Mouse (Mus musculus): Measurements from ENCODE around the gene Kmt2a.

Gene Kmt2a

DNA sequence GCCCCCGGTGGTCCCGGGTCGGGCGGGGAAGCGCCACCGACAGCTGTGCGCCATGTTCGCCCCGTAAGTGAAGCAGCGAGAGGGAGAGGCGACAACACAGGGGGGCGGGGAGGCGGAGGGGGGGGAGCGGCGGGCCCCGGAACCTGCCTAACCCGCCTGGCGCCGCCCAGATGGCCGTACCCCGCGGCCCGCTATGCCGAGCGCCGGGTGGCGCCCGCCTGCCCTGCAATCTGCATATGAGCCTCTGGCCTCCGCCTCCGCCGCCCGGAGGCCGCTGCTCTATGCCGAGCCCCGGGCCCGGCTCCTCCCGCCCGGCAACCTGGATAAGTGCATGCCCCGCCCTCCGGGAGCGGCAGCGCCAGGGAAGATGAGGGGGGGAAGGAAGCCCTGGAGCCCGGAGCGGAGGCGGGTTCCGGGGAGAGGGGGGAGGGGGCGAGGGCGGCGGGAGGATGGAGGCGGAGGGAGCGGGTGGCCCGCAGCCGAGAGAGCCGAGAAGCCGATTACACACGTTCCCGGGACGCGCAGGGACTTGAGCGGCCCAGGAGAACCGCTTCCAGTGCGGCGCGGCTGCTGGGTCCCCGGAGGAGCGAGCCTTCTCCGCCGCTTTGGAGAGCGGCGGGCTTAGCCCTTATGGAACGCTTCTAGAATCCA lies at the start of gene Kmt2a:
Gene Kmt2a, minus strand, starts transcription at position 76 of the 651 bp plus-strand sequence.
- peak; percentile 97 for DNase-seq (ENCODE audit: low read depth, low spot score)

DNA sequence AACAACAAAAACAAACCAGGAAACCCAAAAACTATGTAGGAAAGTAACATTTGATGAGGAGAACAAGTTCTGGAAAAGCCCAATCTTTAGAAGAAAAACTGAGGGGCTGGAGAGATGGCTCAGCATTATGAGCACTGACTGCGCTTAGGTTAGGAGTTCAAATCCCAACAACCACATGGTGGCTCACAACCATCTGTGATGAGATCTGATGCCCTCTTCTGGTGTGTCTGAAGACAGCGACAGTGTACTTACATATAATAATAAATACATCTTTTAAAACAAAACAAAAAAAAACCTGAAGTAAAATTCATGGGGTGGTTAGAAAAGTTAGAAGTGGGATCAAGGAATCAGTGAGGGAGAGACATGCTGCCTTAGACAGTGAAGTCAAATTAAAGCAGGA lies 40.4 kb upstream of the Kmt2a start:
- DNase-seq (ENCODE audit: low read depth, low spot score), result no peak

DNA sequence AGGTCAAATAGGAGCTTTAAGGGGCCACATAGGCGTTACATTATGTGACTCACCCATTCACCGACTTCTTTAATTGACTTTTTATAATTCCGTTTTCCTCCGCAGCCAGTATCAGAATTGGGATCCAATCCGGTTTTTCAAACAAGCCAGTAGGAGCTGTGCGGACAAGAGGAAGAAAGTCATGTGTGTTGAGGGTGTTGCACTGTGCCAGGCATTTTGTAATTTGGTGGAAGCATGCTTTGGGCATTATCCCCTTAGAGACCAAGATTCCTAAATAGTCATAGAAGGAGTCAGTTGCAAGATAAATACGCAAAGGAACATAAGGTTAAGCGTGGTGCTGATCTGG lies 40.0 kb upstream of the Kmt2a start:
- peak; percentile 91 for DNase-seq (ENCODE audit: low read depth, low spot score)

DNA sequence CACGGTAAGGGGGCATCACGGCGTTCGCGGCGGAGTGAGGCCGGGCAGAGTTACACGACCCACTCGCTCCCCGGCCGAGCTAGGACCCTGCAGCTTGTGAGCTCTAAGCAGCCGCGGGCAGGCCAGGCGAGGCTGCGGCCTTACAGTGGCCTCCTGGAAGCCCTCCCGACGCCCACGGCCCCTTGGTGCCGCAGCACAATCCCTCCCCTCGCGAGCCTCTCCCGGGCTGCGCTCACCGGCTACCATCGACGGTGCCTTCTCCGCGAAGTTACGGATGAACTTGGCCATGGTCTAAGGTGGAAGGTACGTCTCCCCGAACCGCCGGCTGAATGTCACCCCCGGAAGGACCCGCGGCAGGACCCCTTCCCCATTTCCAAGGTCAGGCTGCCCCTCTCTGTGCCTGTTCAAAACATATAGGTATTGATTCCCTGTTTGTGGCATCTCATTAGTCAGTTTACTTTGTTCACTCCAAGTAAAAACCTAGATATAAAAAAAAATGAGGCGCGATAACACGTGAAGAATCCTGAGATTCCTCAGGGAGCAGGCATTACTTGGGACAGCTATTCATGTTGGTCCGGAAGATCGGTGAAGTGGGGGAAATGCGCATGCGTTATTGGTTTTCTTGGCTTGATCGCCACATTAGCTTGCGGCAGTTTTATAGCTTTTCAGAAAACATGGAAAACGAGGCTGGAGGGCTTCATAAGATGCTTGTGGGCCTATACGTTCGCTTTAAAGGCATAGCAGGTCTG lies 39.5 kb upstream of the Kmt2a start, which contains the start of gene Atp5l:
Gene Atp5l, minus strand, starts transcription at position 369 of the 749 bp plus-strand sequence.
- DNase-seq (ENCODE audit: low read depth, low spot score), result peak; percentile 97

- DNase-seq (ENCODE audit: low read depth, low spot score), result no peak
Measured at GRCm38 (mm10) chr9:44919606-44920005, 38.5 kb upstream of the Kmt2a start.

DNA sequence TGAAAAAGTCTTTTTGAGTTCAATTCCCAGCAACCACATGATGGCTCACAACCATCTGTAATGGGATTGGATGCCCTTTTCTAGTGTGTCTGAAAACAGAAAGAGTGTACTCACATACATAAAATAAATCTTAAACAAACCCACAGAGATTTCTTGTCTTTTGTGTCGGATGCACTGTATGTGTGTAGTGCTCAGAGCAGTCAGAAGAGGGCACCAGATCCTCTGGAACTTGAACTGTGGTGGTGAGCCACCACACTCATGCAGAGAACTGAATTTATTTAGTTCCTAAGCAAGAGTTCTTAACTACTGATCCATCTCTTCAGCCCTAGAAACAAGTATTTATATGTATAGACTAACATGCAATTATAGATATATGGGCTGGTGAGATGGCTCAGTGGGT lies 35.1 kb upstream of the Kmt2a start:
- peak; percentile 67 for DNase-seq (ENCODE audit: low read depth, low spot score)

GRCm38 (mm10) chr9:44914706-44915105 lies 33.6 kb upstream of the Kmt2a start:
- DNase-seq (ENCODE audit: low read depth, low spot score), result peak; percentile 16

GRCm38 (mm10) chr9:44911365-44911764 lies 30.3 kb upstream of the Kmt2a start:
- no peak for DNase-seq (ENCODE audit: low read depth, low spot score)

DNA sequence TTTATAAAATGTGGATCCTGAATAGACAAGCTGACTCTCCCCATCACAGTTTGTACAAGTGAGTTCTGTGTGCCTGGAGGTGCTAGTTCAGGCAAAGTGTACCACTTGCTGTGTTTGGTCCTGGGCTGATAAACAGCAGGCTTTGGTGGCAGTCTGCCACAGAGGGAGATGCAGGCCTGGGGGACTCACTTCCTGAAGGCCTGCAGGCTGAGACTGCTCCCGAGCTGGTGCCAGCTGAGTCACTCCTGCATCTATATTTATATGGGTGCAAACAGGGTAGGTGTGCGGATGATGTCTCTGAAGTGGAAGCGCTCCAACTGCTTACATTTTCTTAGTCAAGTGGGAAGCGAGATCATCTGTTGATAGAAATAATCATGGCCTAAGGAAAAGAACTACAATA lies 24.5 kb upstream of the Kmt2a start:
- no peak for DNase-seq (ENCODE audit: low read depth, low spot score)

DNA sequence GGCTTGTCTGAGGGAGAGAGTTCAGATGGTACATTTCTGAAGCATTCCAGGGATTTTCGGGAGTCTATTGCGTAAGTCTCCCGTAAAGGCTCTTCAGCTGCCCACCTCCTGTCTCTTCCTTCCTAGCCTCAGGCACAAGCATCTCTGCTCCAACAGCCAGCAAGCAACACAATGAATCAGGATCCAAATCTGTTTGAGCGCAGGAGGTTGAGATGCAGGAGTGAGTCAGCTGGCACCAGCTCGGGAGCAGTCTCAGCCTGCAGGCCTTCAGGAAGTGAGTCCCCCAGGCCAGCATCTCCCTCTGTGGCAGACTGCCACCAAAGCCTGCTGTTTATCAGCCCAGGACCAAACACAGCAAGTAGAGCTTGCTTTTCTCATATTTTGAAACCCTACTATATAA lies 23.9 kb upstream of the Kmt2a start:
- no peak for DNase-seq (ENCODE audit: low read depth, low spot score)

DNA sequence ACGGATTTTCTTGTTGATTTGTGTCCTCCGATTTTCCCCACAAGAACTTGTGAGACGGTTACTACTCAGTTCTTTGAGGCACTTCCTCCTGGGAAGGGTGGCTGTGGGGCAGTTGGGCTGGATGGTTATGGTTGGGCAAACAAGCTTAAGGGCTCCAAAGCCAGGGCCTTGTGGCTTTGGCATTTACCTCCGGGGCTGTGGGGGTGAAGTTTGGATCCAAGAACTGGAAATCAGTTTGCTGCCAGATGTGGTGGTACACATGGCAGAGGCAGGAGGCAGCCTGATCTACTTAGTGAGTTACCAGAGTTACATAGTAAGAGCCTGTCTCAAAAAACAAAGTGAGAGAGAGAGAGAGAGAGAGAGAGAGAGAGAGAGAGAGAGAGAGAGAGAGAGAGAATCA lies 22.8 kb upstream of the Kmt2a start:
- DNase-seq (ENCODE audit: low read depth, low spot score), result no peak

GRCm38 (mm10) chr9:44900402-44900801 lies 19.3 kb upstream of the Kmt2a start:
- no peak for DNase-seq (ENCODE audit: low read depth, low spot score)

GRCm38 (mm10) chr9:44899716-44900115 lies 18.6 kb upstream of the Kmt2a start:
- no peak for DNase-seq (ENCODE audit: low read depth, low spot score)

GRCm38 (mm10) chr9:44897024-44897423 lies 15.9 kb upstream of the Kmt2a start:
- DNase-seq (ENCODE audit: low read depth, low spot score), result no peak

- DNase-seq (ENCODE audit: low read depth, low spot score), result peak; percentile 34
Measured at GRCm38 (mm10) chr9:44892664-44893063, 11.6 kb upstream of the Kmt2a start.

- peak; percentile 79 for DNase-seq (ENCODE audit: low read depth, low spot score)
Measured at GRCm38 (mm10) chr9:44891210-44891609, 10.1 kb upstream of the Kmt2a start.

GRCm38 (mm10) chr9:44890122-44890521 lies 9.0 kb upstream of the Kmt2a start:
- no peak for DNase-seq (ENCODE audit: low read depth, low spot score)

DNA sequence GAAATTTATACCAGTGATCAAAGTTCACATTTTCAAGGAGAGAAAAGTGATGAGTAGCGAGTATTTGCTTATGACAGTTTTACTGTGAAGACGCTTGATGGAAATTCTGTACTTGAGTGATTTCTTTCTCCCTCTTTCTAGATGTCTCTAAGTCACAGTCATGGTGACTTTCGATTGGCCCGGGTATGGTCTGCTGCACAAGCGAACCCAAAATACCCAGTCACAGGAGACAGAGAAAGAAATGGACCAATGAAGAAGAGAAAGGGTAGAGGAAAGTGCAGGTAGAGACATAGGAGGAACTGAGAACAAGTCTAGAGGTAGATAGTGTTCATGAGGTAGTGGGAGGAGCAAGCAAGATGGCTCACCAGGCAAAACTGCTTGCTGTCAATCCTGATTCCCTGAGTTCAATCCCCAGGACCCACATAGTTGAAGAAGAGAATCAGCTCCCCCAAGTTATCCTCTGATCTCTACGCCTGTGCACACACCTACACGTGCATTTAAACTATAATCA lies 7.1 kb upstream of the Kmt2a start:
- DNase-seq (ENCODE audit: low read depth, low spot score), result no peak

- DNase-seq (ENCODE audit: low read depth, low spot score), result no peak
Measured at GRCm38 (mm10) chr9:44882981-44883569, 2.0 kb upstream of the Kmt2a start.

DNA sequence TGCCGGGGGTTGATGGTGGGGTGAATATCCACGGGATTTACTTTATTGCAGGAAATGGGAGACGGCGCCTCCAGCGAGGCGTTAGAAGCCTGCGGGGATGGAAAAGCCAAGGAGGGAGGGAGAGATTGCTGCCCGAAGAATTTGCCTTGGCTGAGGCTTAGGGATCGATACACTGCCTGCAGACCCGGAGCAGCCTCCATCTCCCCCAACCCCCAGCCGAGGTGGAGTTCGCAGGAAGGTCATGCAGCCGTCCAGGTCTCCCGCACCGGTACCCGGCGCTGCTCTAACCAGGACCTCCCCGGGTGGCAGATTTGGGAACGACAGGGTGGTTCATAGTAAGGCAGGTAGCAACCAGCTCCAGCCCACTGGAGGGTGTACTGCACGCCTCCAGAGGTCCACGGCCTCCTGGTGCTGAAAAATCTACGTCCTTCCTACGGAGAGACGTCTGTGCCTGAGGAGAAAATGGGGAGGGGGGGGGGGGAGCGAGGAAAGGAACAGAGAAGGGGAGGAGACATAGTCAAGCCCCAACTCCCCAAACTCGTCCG lies 1.4 kb upstream of the Kmt2a start:
- DNase-seq (ENCODE audit: low read depth, low spot score), result peak; percentile 93

GRCm38 (mm10) chr9:44881941-44882435 lies 892 bp upstream of the Kmt2a start:
- DNase-seq (ENCODE audit: low read depth, low spot score), result peak; percentile 92
